Comparison of ENCODE assay signal across 21 mouse cellular contexts in the genomic region with DNA sequence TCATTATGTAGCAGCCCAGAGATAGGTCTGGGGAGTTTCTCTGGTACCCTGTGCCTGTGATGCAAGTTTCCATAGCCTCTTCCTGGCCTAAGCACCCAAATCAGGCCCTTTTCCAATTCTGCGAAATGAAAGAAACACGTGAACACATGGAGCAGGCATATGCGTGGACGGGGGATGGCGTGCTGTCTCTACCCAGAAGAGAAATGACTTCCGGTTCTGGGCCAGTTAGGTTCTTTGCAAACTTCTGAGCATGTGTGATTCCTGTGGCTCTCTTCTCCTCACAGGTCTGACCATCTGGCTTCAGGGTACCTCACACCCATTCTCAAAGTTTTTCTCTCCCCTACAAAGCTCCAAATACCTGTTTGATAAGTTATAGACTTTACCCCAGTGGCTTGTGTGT.
DNase-seq lines count a peak whose midpoint lies in the region; ATAC-seq and TF ChIP-seq lines count a peak whose summit lies in the region.
"Had no signal": no experiment of that assay in that cellular context is flagged by ENCODE, and none has a peak within 500 bp of the region (broad histone marks: within the 10 kb centered on the region; RNA-seq: fewer than 3 reads in every experiment).

No protein-coding gene starts in this region.

- 90% methylated on average over 6 of the region's 6 CpGs for WGBS in forebrain, embryonic 15.5 days
- WGBS in forebrain, embryonic 12.5 days, result 94% methylated on average over 6 of the region's 6 CpGs
- 76% methylated on average over 6 of the region's 6 CpGs for WGBS in intestine, embryonic 16.5 days
- WGBS in intestine, postnatal 0 days, result 85% methylated on average over 6 of the region's 6 CpGs
- 77% methylated on average over 6 of the region's 6 CpGs for WGBS in liver, embryonic 12.5 days (ENCODE audit: insufficient replicate concordance)

- no peak for TF ChIP-seq CTCF in intestine, postnatal 0 days (IDR thresholded peaks at IDR 0.05; ENCODE audit: low read depth)
- TF ChIP-seq CTCF in CH12.LX (conservative IDR thresholded peaks at IDR 0.05 in 1 of 2, IDR thresholded peaks at IDR 0.05 in 1 of 2; ENCODE audit: low read depth in 2 of 2, low read length in 2 of 2), result peak in 1 of 2 experiments; percentile 57; a peak in 2 of 4 replicates

- peak; percentile 55 for TF ChIP-seq RAD21 in CH12.LX (IDR thresholded peaks at IDR 0.05; ENCODE audit: low read depth, low read length)

- no peak for ATAC-seq in forebrain, embryonic 15.5 days (replicated peaks)
- ATAC-seq in forebrain, embryonic 12.5 days (ENCODE audit: low FRiP score), result no peak
- ATAC-seq in intestine, embryonic 16.5 days, result no peak
- ATAC-seq in intestine, postnatal 0 days, result no peak
- ATAC-seq in liver, embryonic 12.5 days, result no peak
- ATAC-seq: activated CD4-positive, CD25-positive, alpha-beta regulatory T cell, adult 4 months; forebrain, embryonic 14.5 days; forebrain, postnatal 0 days; Patski had no signal

- peak; percentile 34 for TF ChIP-seq POLR2A in CH12.LX (IDR thresholded peaks at IDR 0.05; ENCODE audit: low read depth, low read length)

- H3K79me2 ChIP-seq in CH12.LX (replicated peaks; ENCODE audit: control insufficient read depth, extremely low read depth, insufficient read depth, poor library complexity, severe bottlenecking), result peaks cover 3% of the 10 kb centered on the region; the same call in 1 of the 2 replicates

- in situ Hi-C loops in CH12.LX (cut with MboI; ENCODE audit: low pct_ligation_motif_present, low pct_unique_long_range_greater_than_20kb, low sequenced_read_pairs), result loop anchor here (5.0 to 25.0 kb wide), 2 partner anchors 165 to 350 kb away; no protein-coding TSS in a partner anchor

- no peak for DNase-seq in CH12.LX (ENCODE audit: extremely low read depth)
- peak; percentile 29 for DNase-seq in induced T-regulatory cell, adult 2 months (ENCODE audit: low read depth)
- DNase-seq: adrenal gland, adult 8-10 months; adrenal gland, postnatal 14 days; adrenal gland, postnatal 36 days; cerebellum, adult 11-12 months; cerebellum, adult 2 months; cerebellum, adult 9-10 months; cerebellum, postnatal 25 days had no signal

- peaks cover 19% of the 10 kb centered on the region for H3K4me1 ChIP-seq in forebrain, embryonic 15.5 days
- H3K4me1 ChIP-seq in forebrain, embryonic 12.5 days, result 0 out of 2 replicates have a peak, but pooled peaks cover 3% of the 10 kb centered on the region
- peaks cover 39% of the 10 kb centered on the region for H3K4me1 ChIP-seq in intestine, embryonic 16.5 days (ENCODE audit: control insufficient read depth, insufficient read depth, low read length)
- H3K4me1 ChIP-seq in intestine, postnatal 0 days (replicated peaks; ENCODE audit: control insufficient read depth, insufficient read depth, low read length), result peaks cover 17% of the 10 kb centered on the region
- peaks cover 35 to 98% of the 10 kb centered on the region in 2 experiments for H3K4me1 ChIP-seq in CH12.LX (ENCODE audit: control insufficient read depth in 1 of 2, insufficient read depth in 2 of 2)
- peaks cover 11% of the 10 kb centered on the region for H3K4me1 ChIP-seq in liver, embryonic 12.5 days

- H3K9ac ChIP-seq in forebrain, embryonic 15.5 days (replicated peaks), result no peak overlapping the region
- H3K9ac ChIP-seq in forebrain, embryonic 12.5 days, result no peak overlapping the region
- H3K9ac ChIP-seq in intestine, embryonic 16.5 days (ENCODE audit: low read depth, low read length), result peak overlapping the region; percentile 9; the same call in 1 of the 2 replicates
- H3K9ac ChIP-seq in intestine, postnatal 0 days (ENCODE audit: low read depth, low read length), result no peak overlapping the region
- peak overlapping the region; percentile 55 for H3K9ac ChIP-seq in CH12.LX (ENCODE audit: insufficient read depth, low read depth)
- no peak overlapping the region for H3K9ac ChIP-seq in liver, embryonic 12.5 days
- H3K9ac ChIP-seq: embryonic facial prominence, embryonic 12.5 days; forebrain, postnatal 0 days had no signal

- 0 out of 2 replicates have a peak overlapping the region, but pooled peaks have one; percentile 9 for H3K27ac ChIP-seq in forebrain, embryonic 15.5 days (replicated peaks)
- no peak overlapping the region for H3K27ac ChIP-seq in forebrain, embryonic 12.5 days
- H3K27ac ChIP-seq in intestine, embryonic 16.5 days (ENCODE audit: low read length), result no peak overlapping the region
- no peak overlapping the region for H3K27ac ChIP-seq in intestine, postnatal 0 days (ENCODE audit: low read depth, low read length)
- H3K27ac ChIP-seq in CH12.LX (ENCODE audit: insufficient read depth, low read depth), result peak overlapping the region; percentile 43
- H3K27ac ChIP-seq in liver, embryonic 12.5 days, result no peak overlapping the region
- H3K27ac ChIP-seq: embryonic facial prominence, embryonic 10.5 days; embryonic facial prominence, embryonic 12.5 days had no signal

- H3K4me2 ChIP-seq in forebrain, embryonic 15.5 days (replicated peaks), result no peak overlapping the region
- H3K4me2 ChIP-seq in forebrain, embryonic 12.5 days, result no peak overlapping the region
- H3K4me2 ChIP-seq in intestine, embryonic 16.5 days (ENCODE audit: low read depth, low read length), result no peak overlapping the region
- no peak overlapping the region for H3K4me2 ChIP-seq in intestine, postnatal 0 days (replicated peaks; ENCODE audit: low read depth)
- H3K4me2 ChIP-seq in CH12.LX (ENCODE audit: insufficient read depth, low read depth, poor library complexity, severe bottlenecking), result peak overlapping the region; percentile 48
- H3K4me2 ChIP-seq in liver, embryonic 12.5 days, result no peak overlapping the region
- H3K4me2 ChIP-seq: embryonic facial prominence, embryonic 12.5 days had no signal

- H3K27me3 ChIP-seq in forebrain, embryonic 15.5 days, result no peaks in the 10 kb centered on the region
- no peaks in the 10 kb centered on the region for H3K27me3 ChIP-seq in forebrain, embryonic 12.5 days
- H3K27me3 ChIP-seq in intestine, embryonic 16.5 days (replicated peaks; ENCODE audit: control insufficient read depth, insufficient read depth, low read length), result no peaks in the 10 kb centered on the region
- no peaks in the 10 kb centered on the region for H3K27me3 ChIP-seq in intestine, postnatal 0 days (replicated peaks; ENCODE audit: control insufficient read depth, insufficient read depth, low read length)
- H3K27me3 ChIP-seq in CH12.LX (replicated peaks), result no peaks in the 10 kb centered on the region
- H3K27me3 ChIP-seq in liver, embryonic 12.5 days (replicated peaks), result no peaks in the 10 kb centered on the region
- H3K27me3 ChIP-seq: embryonic facial prominence, embryonic 12.5 days; Patski had no signal

- no peaks in the 10 kb centered on the region for H3K9me3 ChIP-seq in forebrain, embryonic 15.5 days
- no peaks in the 10 kb centered on the region for H3K9me3 ChIP-seq in forebrain, embryonic 12.5 days
- H3K9me3 ChIP-seq in intestine, embryonic 16.5 days (ENCODE audit: control insufficient read depth, low read length), result no peaks in the 10 kb centered on the region
- no peaks in the 10 kb centered on the region for H3K9me3 ChIP-seq in intestine, postnatal 0 days (ENCODE audit: control insufficient read depth)
- peaks cover 2% of the 10 kb centered on the region for H3K9me3 ChIP-seq in CH12.LX (replicated peaks; ENCODE audit: low read length)
- H3K9me3 ChIP-seq in liver, embryonic 12.5 days (replicated peaks), result no peaks in the 10 kb centered on the region
- H3K9me3 ChIP-seq: embryonic facial prominence, embryonic 10.5 days; embryonic facial prominence, embryonic 12.5 days had no signal

- TF ChIP-seq EP300 in CH12.LX (IDR thresholded peaks at IDR 0.05; ENCODE audit: low read length), result peak; percentile 59; the same call in 1 of the 2 replicates

- no peaks in the 10 kb centered on the region for H3K36me3 ChIP-seq in forebrain, embryonic 15.5 days
- H3K36me3 ChIP-seq in forebrain, embryonic 12.5 days (replicated peaks), result no peaks in the 10 kb centered on the region
- H3K36me3 ChIP-seq in intestine, embryonic 16.5 days (ENCODE audit: control insufficient read depth, insufficient read depth, low read length), result no peaks in the 10 kb centered on the region
- H3K36me3 ChIP-seq in intestine, postnatal 0 days (ENCODE audit: control insufficient read depth, insufficient read depth), result no peaks in the 10 kb centered on the region
- peaks cover 3 to 51% of the 10 kb centered on the region in 2 experiments for H3K36me3 ChIP-seq in CH12.LX (replicated peaks in 1 of 2; ENCODE audit: control insufficient read depth in 1 of 2, insufficient read depth in 1 of 2, low read length in 1 of 2)
- H3K36me3 ChIP-seq in liver, embryonic 12.5 days, result no peaks in the 10 kb centered on the region
- H3K36me3 ChIP-seq: embryonic facial prominence, embryonic 10.5 days; embryonic facial prominence, embryonic 12.5 days; G1E had no signal

- H3K4me3 ChIP-seq in forebrain, embryonic 15.5 days, result no peak overlapping the region
- no peak overlapping the region for H3K4me3 ChIP-seq in forebrain, embryonic 12.5 days (replicated peaks)
- H3K4me3 ChIP-seq in intestine, embryonic 16.5 days (ENCODE audit: low read length), result no peak overlapping the region
- no peak overlapping the region for H3K4me3 ChIP-seq in intestine, postnatal 0 days (ENCODE audit: low read depth, low read length)
- no peak overlapping the region for H3K4me3 ChIP-seq in CH12.LX (replicated peaks in 1 of 3; ENCODE audit: low read depth in 2 of 3, low read length in 2 of 3, poor library complexity in 1 of 3)
- H3K4me3 ChIP-seq in liver, embryonic 12.5 days, result no peak overlapping the region
- H3K4me3 ChIP-seq: embryonic facial prominence, embryonic 10.5 days; embryonic facial prominence, embryonic 12.5 days had no signal

- dilution Hi-C loops in CH12.LX (cut with MboI; ENCODE audit: extremely low pct_ligation_motif_present, extremely low pct_unique_long_range_greater_than_20kb, low sequenced_read_pairs), result no loop called here

TF ChIP-seq in CH12.LX, 34 proteins besides CTCF, POLR2A, EP300 and RAD21 (continues in another document):
- TF ChIP-seq JUN (IDR thresholded peaks at IDR 0.05; ENCODE audit: insufficient read depth, low read depth, low read length) (0 out of 2 replicates have a peak, but pooled peaks have one; percentile 12), POLR2AphosphoS2 (IDR thresholded peaks at IDR 0.05; ENCODE audit: low read depth, low read length) (peak; percentile 31; the same call in 1 of the 2 replicates), E2F4 (IDR thresholded peaks at IDR 0.05; ENCODE audit: insufficient replicate concordance, low read depth, low read length) (no peak), MYC (IDR thresholded peaks at IDR 0.05; ENCODE audit: low read depth, low read length) (peak; percentile 95), HCFC1 (IDR thresholded peaks at IDR 0.05; ENCODE audit: low read depth, low read length) (peak; percentile 41), MAZ (IDR thresholded peaks at IDR 0.05; ENCODE audit: low read depth, low read length) (0 out of 2 replicates have a peak, but pooled peaks have one; percentile 46), MEF2A (IDR thresholded peaks at IDR 0.05; ENCODE audit: borderline replicate concordance, low read depth, low read length) (peak; percentile 83), RCOR1 (conservative IDR thresholded peaks at IDR 0.05; ENCODE audit: low read depth, low read length) (peak; percentile 88), GABPA (IDR thresholded peaks at IDR 0.05; ENCODE audit: insufficient replicate concordance, low read depth, low read length) (no peak), UBTF (IDR thresholded peaks at IDR 0.05; ENCODE audit: low read depth, low read length) (no peak), PAX5 (IDR thresholded peaks at IDR 0.05; ENCODE audit: low read length) (no peak)

Comparison
In these comparisons a context has a peak if more than half of its experiments do, and no peak if none do; other contexts are left out.
1. H3K27ac ChIP-seq: peak in forebrain, embryonic 15.5 days (single experiment) and CH12.LX (single experiment); none in forebrain, embryonic 12.5 days (single experiment), intestine, embryonic 16.5 days (single experiment), intestine, postnatal 0 days (single experiment) and liver, embryonic 12.5 days (single experiment).
2. H3K9ac ChIP-seq: peak in intestine, embryonic 16.5 days (single experiment) and CH12.LX (single experiment); none in forebrain, embryonic 15.5 days (single experiment), forebrain, embryonic 12.5 days (single experiment), intestine, postnatal 0 days (single experiment) and liver, embryonic 12.5 days (single experiment).